Mouse (Mus musculus) lung, postnatal 0 days (tissue): ENCODE measurements around the gene Ap1g2.

ENCODE experiments used
- CTCF ChIP-seq: IDR thresholded peaks from 2 replicates; pipeline ENCODE4 v1.5.1; 2016; ENCODE audit warnings: antibody characterized with exemption, mild to moderate bottlenecking
- EP300 ChIP-seq: IDR thresholded peaks from 2 replicates; pipeline ENCODE4 v1.6.1; 2016; ENCODE audit warnings: antibody characterized with exemption, mild to moderate bottlenecking, control low read depth

- TF ChIP-seq CTCF: no peak
- TF ChIP-seq EP300: no peak
Measured at GRCm38 (mm10) chr14:55052496-55052895, 53.9 kb downstream of the Ap1g2 start.
